Mouse (Mus musculus) intestine, embryonic 14.5 days (tissue): ENCODE data around the gene Col4a2. TPM values are rescaled to one million over a fixed set of nuclear protein-coding genes. Genes with fewer than 3 reads are reported as not detected.

Experiments used
- ATAC-seq: fragments of 200-750 bp; cut with Nextera tagmentation; replicated peaks from 2 replicates; pipeline ENCODE4 v1.8.0; 2017; ENCODE audit warnings: low read depth, moderate number of reproducible peaks, moderate TSS enrichment, moderate library complexity; ENCODE audit not compliant: low FRiP score, low TSS enrichment
- DNase-seq: peaks from one replicate; pipeline ENCODE4 v3.0.0-alpha.2; 2018; ENCODE audit warnings: low spot score
- H3K27ac ChIP-seq: fragments of 300-500 bp; sonication (generic); 2 replicates; pipeline ENCODE4 v1.5.1; 2014; ENCODE audit warnings: low read depth, mild to moderate bottlenecking, control low read depth
- H3K27me3 ChIP-seq: fragments of 300-500 bp; sonication (generic); replicated peaks from 2 replicates; pipeline ENCODE4 v1.6.1; 2014; ENCODE audit warnings: low read length, control low read depth; ENCODE audit not compliant: control insufficient read depth, insufficient read depth
- H3K36me3 ChIP-seq: fragments of 300-500 bp; sonication (generic); 2 replicates; pipeline ENCODE4 v1.6.1; 2014; ENCODE audit warnings: low read length, control low read depth; ENCODE audit not compliant: control insufficient read depth, insufficient read depth
- H3K4me1 ChIP-seq: fragments of 300-500 bp; sonication (generic); replicated peaks from 2 replicates; pipeline ENCODE4 v1.6.1; 2014; ENCODE audit warnings: low read length, control low read depth, mixed read lengths; ENCODE audit not compliant: control insufficient read depth, insufficient read depth
- H3K4me2 ChIP-seq: fragments of 300-500 bp; sonication (generic); 2 replicates; pipeline ENCODE4 v1.6.1; 2014; ENCODE audit warnings: low read length
- H3K4me3 ChIP-seq: fragments of 300-500 bp; sonication (generic); 2 replicates; pipeline ENCODE4 v1.5.1; 2014; ENCODE audit warnings: low read depth, low read length, control low read depth, mixed read lengths
- H3K9ac ChIP-seq: fragments of 300-500 bp; sonication (generic); 2 replicates; pipeline ENCODE4 v1.6.1; 2014; ENCODE audit warnings: mild to moderate bottlenecking, low read length
- H3K9me3 ChIP-seq: fragments of 300-500 bp; sonication (generic); 2 replicates; pipeline ENCODE4 v1.6.1; 2016; ENCODE audit warnings: low read length, control low read depth; ENCODE audit not compliant: control insufficient read depth
- WGBS: fragments of 180-500 bp; shearing (Covaris S2); extraction: QIAGEN DNeasy Blood & Tissue Kit; methylation state at CpG from one replicate; pipeline ENCODE4 v1.1.7; 2014; 5-methylcytosine and 5-hydroxymethylcytosine counted together
- polyA plus RNA-seq: library from polyadenylated mRNA; unstranded; fragments of >200 nt; fragmentation: Nextera tagmentation; extraction: Ambion mirVana; gene quantifications from 2 replicates; pipeline ENCODE4 v1.2.1, GENCODE M21; 2014

Gene Col4a2
- polyA plus RNA-seq, 1 experiment from 2014 or later, result 58.4 TPM

DNA sequence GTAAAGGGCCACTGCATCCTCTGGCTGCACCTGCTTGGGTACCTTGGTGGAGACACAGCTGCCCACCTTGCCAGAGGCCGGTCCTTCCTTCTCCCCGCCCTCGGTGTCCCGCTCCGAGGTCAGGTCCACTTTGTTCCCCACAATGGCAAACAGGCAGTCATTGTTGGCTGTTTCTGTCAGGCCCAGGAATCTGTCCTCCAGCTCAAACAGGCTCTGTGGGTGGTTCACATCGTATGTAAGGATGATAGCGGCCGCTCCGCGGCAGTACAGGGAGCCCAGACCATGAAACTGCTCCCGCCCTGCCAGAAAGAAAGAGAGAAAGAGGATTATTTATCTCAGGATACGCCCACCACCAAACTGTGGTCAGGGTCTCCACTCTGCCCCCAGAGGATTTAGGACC is 141.6 kb downstream of the Col4a2 start:
- Histone ChIP-seq H3K4me3 (no peak overlapping the region), H3K9ac (no peak overlapping the region), H3K27ac (no peak overlapping the region), H3K36me3 (no peaks in the 10 kb centered on the region), H3K4me1 (peaks cover 21% of the 10 kb centered on the region), H3K4me2 (no peak overlapping the region), H3K27me3 (no peaks in the 10 kb centered on the region), H3K9me3 (no peaks in the 10 kb centered on the region)
- DNase-seq, result no peak
- ATAC-seq, result no peak
- WGBS, result 74% methylated on average over 12 of the region's 12 CpGs

DNA sequence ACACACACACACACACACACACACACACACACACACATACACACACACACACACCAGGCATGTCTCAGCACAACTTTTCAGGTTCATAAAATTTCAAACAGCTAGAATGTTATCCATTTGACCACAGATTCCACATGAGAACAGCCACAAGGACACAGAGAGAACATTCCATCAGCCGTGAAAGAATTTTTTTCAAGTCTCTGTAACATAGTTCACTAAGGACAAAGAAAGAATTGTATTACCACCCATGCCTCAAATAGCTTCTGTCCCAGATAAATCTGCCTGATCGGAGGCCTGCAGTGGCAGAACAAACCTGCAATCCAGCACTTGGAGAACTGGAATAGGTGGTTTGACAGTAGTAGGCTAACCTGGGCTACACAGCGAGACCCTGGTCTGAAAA is 144.7 kb downstream of the Col4a2 start:
- Histone ChIP-seq H3K4me3 (no peak overlapping the region), H3K9ac (no peak overlapping the region), H3K4me2 (no peak overlapping the region), H3K27me3 (no peaks in the 10 kb centered on the region), H3K27ac (no peak overlapping the region), H3K4me1 (0 out of 2 replicates have a peak, but pooled peaks cover 13% of the 10 kb centered on the region), H3K36me3 (no peaks in the 10 kb centered on the region), H3K9me3 (no peaks in the 10 kb centered on the region)
- WGBS, result 62% methylated on average over 3 of the region's 3 CpGs
- DNase-seq (no peak), ATAC-seq (no peak)

DNA sequence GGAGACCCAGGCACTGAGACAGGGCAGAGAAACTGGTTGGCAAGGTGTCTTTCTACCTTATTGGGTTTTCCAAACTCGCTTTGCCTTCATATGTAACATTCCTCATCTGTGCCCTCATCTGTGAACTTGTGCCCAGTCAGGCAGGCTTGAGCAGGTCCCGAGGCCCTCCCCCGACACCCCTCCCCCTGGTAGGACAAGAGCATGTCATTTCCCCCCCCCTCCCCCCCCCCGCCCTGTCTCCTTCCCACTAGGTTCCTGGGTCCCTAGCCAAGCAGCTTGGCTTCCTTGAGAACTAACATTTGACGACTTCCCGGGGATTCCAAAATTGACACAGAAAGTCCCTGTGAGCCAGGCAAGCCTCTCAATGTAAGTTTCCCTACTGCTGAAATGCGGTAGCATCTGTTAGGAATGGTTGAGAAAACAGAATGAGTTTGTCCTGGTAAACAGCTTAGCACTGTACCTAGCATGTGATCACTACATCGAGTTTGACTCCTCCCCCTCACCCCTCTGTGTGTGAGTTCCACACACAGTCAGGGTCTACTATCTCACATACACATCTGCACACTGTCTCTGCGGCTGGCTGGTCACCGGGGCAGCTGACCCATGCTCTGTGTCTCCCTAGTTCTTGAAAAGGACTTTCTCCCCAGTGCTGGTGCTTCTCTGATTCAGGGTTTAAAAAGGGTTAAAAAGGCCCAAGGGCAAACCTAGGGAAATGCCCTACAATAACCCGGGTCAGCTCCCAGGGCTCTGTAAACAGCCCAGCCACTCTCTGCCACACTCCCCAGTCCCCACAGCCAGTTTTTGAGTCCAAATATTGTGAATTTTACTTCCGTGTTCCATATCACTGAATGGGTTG is 145.6 kb downstream of the Col4a2 start:
- no peaks in the 10 kb centered on the region for H3K9me3 ChIP-seq
- H3K36me3 ChIP-seq, result no peaks in the 10 kb centered on the region
- WGBS, result 33% methylated on average over 12 of the region's 12 CpGs
- no peak overlapping the region; the same call in 1 of the 2 replicates for H3K27ac ChIP-seq
- DNase-seq (no peak), ATAC-seq (peak; percentile 67)
- H3K4me2 ChIP-seq, result no peak overlapping the region
- H3K9ac ChIP-seq, result no peak overlapping the region
- H3K4me3 ChIP-seq, result no peak overlapping the region
- H3K4me1 ChIP-seq, result 0 out of 2 replicates have a peak, but pooled peaks cover 13% of the 10 kb centered on the region
- H3K27me3 ChIP-seq, result no peaks in the 10 kb centered on the region

DNA sequence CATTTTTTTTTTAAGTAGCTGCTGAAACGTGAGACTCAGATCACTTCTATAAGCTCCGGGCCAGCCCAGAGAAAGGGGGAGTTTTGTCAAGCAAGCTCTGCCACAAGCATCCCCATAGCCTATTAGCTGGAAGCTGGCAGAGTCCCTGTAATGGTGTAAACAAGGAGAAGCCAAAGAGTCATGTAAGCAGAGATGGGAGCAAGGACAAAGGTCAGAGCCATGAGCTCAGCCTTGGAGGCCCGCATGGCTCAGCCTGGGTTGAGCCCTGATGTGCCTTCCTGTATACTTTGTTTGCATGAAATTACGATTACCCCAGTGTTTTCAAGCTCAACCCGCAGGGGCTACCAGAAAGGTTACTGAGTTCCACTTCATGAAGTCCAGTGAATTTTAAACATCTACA is 146.4 kb downstream of the Col4a2 start:
- WGBS, result 14% methylated on average over 5 of the region's 5 CpGs

DNA sequence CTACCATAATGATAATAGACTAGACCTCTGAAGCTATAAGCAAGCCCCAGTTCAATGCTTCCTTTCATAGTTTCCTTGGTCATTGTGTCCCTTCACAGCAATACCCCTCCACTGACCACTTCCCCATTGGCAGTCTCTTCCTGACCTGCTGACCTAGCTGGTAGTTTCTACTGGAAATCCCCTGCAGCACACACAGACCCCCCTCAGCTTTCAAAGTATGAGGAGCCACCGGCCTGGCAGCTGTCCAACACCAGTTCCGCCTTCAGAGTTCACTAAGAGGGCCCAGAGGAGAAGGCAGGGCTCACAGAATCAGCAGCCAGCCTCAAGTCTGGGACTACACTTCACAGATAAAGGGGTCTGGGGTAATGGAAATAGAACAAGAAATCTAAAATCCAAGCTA is 148.3 kb downstream of the Col4a2 start:
- H3K4me2 ChIP-seq, result no peak overlapping the region
- no peak overlapping the region for H3K27ac ChIP-seq
- no peak for DNase-seq
- no peak overlapping the region for H3K4me3 ChIP-seq
- WGBS, result 44% methylated on average over 2 of the region's 2 CpGs
- H3K4me1 ChIP-seq, result 0 out of 2 replicates have a peak, but pooled peaks cover 13% of the 10 kb centered on the region
- no peaks in the 10 kb centered on the region for H3K9me3 ChIP-seq
- no peak overlapping the region for H3K9ac ChIP-seq
- no peaks in the 10 kb centered on the region for H3K27me3 ChIP-seq
- no peaks in the 10 kb centered on the region for H3K36me3 ChIP-seq
- ATAC-seq, result no peak

More for the DNA sequence above, 146.4 kb downstream of the Col4a2 start:
- H3K4me2 ChIP-seq, result no peak overlapping the region; the same call in 1 of the 2 replicates
- ATAC-seq, result peak; percentile 60; the same call in 1 of the 2 replicates
- H3K4me3 ChIP-seq, result no peak overlapping the region
- DNase-seq, result no peak
- no peaks in the 10 kb centered on the region for H3K27me3 ChIP-seq
- H3K4me1 ChIP-seq, result 0 out of 2 replicates have a peak, but pooled peaks cover 13% of the 10 kb centered on the region
- H3K36me3 ChIP-seq, result no peaks in the 10 kb centered on the region
- no peak overlapping the region for H3K9ac ChIP-seq
- peak overlapping the region; percentile 52; the same call in 1 of the 2 replicates for H3K27ac ChIP-seq
- H3K9me3 ChIP-seq, result no peaks in the 10 kb centered on the region

- Histone ChIP-seq H3K9ac (no peak overlapping the region), H3K36me3 (no peaks in the 10 kb centered on the region), H3K4me1 (0 out of 2 replicates have a peak, but pooled peaks cover 13% of the 10 kb centered on the region), H3K9me3 (no peaks in the 10 kb centered on the region), H3K27ac (no peak overlapping the region), H3K27me3 (no peaks in the 10 kb centered on the region), H3K4me3 (no peak overlapping the region), H3K4me2 (no peak overlapping the region)
- DNase-seq (no peak), ATAC-seq (no peak)
- 35% methylated on average over 2 of the region's 2 CpGs for WGBS
Observed at GRCm38 (mm10) chr8:11461847-11462246, 149.2 kb downstream of the Col4a2 start.

GRCm38 (mm10) chr8:11462641-11463040 is 150.0 kb downstream of the Col4a2 start:
- no peaks in the 10 kb centered on the region for H3K9me3 ChIP-seq
- no peak overlapping the region for H3K9ac ChIP-seq
- H3K36me3 ChIP-seq, result no peaks in the 10 kb centered on the region
- no peak overlapping the region for H3K27ac ChIP-seq
- 90% methylated on average over 4 of the region's 4 CpGs for WGBS
- H3K4me2 ChIP-seq, result no peak overlapping the region
- H3K4me1 ChIP-seq, result 0 out of 2 replicates have a peak, but pooled peaks cover 13% of the 10 kb centered on the region
- no peak for DNase-seq
- H3K27me3 ChIP-seq, result no peaks in the 10 kb centered on the region
- H3K4me3 ChIP-seq, result no peak overlapping the region
- ATAC-seq, result no peak

GRCm38 (mm10) chr8:11463541-11463888 is 150.9 kb downstream of the Col4a2 start:
- Histone ChIP-seq H3K27me3 (no peaks in the 10 kb centered on the region), H3K4me2 (no peak overlapping the region), H3K9ac (no peak overlapping the region), H3K9me3 (no peaks in the 10 kb centered on the region), H3K4me1 (0 out of 2 replicates have a peak, but pooled peaks cover 6% of the 10 kb centered on the region), H3K36me3 (no peaks in the 10 kb centered on the region), H3K27ac (no peak overlapping the region), H3K4me3 (no peak overlapping the region)
- DNase-seq (no peak), ATAC-seq (no peak)
- WGBS, result 88% methylated on average over 2 of the region's 2 CpGs
